Mouse (Mus musculus) kidney, embryonic 14.5 days (tissue): ENCODE measurements around the gene Tmem8. TPM values are rescaled to one million over a fixed set of nuclear protein-coding genes. Genes with fewer than 3 reads are reported as not detected.

Experiments
- ATAC-seq: fragments of 200-750 bp; cut with Nextera tagmentation; 2 replicates; pipeline ENCODE4 v1.8.0; 2017; ENCODE audit warnings: moderate number of reproducible peaks, mild to moderate bottlenecking, moderate TSS enrichment, moderate library complexity; ENCODE audit not compliant: low FRiP score, low TSS enrichment
- H3K27ac ChIP-seq: fragments of 300-500 bp; sonication (generic); 2 replicates; pipeline ENCODE4 v1.5.1; 2014; ENCODE audit warnings: low read depth, mild to moderate bottlenecking, low read length, moderate library complexity, mixed read lengths
- H3K27me3 ChIP-seq: fragments of 300-500 bp; sonication (generic); 2 replicates; pipeline ENCODE4 v1.6.1; 2014; ENCODE audit warnings: mild to moderate bottlenecking, low read length; ENCODE audit not compliant: control insufficient read depth, insufficient read depth
- H3K36me3 ChIP-seq: fragments of 300-500 bp; sonication (generic); 2 replicates; pipeline ENCODE4 v1.6.1; 2014; ENCODE audit warnings: low read length, mixed read lengths; ENCODE audit not compliant: control insufficient read depth, insufficient read depth
- H3K4me1 ChIP-seq: fragments of 300-500 bp; sonication (generic); 2 replicates; pipeline ENCODE4 v1.6.1; 2014; ENCODE audit warnings: low read length, mixed read lengths; ENCODE audit not compliant: control insufficient read depth, insufficient read depth
- H3K4me2 ChIP-seq: fragments of 300-500 bp; sonication (generic); replicated peaks from 2 replicates; pipeline ENCODE4 v1.6.1; 2014; ENCODE audit warnings: low read depth, mild to moderate bottlenecking, low read length
- H3K4me3 ChIP-seq: fragments of 300-500 bp; sonication (generic); 2 replicates; pipeline ENCODE4 v1.5.1; 2014; ENCODE audit warnings: mild to moderate bottlenecking, low read length
- H3K9ac ChIP-seq: fragments of 300-500 bp; sonication (generic); 2 replicates; pipeline ENCODE4 v1.6.1; 2014; ENCODE audit warnings: low read depth, mild to moderate bottlenecking, low read length, moderate library complexity
- H3K9me3 ChIP-seq: fragments of 300-500 bp; sonication (generic); 2 replicates; pipeline ENCODE4 v1.6.1; 2016; ENCODE audit warnings: low read length; ENCODE audit not compliant: control insufficient read depth
- WGBS: fragments of 180-500 bp; shearing (Covaris S2); extraction: QIAGEN DNeasy Blood & Tissue Kit; methylation state at CpG from one replicate; pipeline ENCODE4 v1.1.7; 2014; 5-methylcytosine and 5-hydroxymethylcytosine counted together
- polyA plus RNA-seq: library from polyadenylated mRNA; unstranded; fragments of >200 nt; fragmentation: Nextera tagmentation; extraction: Ambion mirVana; gene quantifications from 2 replicates; pipeline ENCODE4 v1.2.1, GENCODE M21; 2014

Gene Tmem8
- 2.5 and 2.6 TPM in 2 replicates for polyA plus RNA-seq

- 1% methylated on average over 67 of the region's 75 CpGs for WGBS
- H3K27ac ChIP-seq, result no peak within 1 kb of the TSS
Observed at GRCm38 (mm10) chr17:26113181-26113948, at the start of gene Tmem8. Gene Tmem8, plus strand, starts transcription at chr17:26113299.

GRCm38 (mm10) chr17:26064916-26065315 lies 48.2 kb upstream of the Tmem8 start:
- peaks cover 27% of the 10 kb centered on the region; the same call in 1 of the 2 replicates for H3K36me3 ChIP-seq
- WGBS, result 79% methylated on average over 6 of the region's 6 CpGs
- no peak for ATAC-seq
- H3K27me3 ChIP-seq, result no peaks in the 10 kb centered on the region
- H3K9ac ChIP-seq, result no peak overlapping the region
- no peak overlapping the region for H3K27ac ChIP-seq
- peaks cover 34% of the 10 kb centered on the region for H3K4me1 ChIP-seq
- H3K4me2 ChIP-seq, result no peak overlapping the region
- no peak overlapping the region for H3K4me3 ChIP-seq
- no peaks in the 10 kb centered on the region for H3K9me3 ChIP-seq

More at GRCm38 (mm10) chr17:26113181-26113948, at the start of gene Tmem8:
- Histone ChIP-seq H3K4me2 (peak within 1 kb of the TSS; percentile 97), H3K9ac (peak within 1 kb of the TSS; percentile 69), H3K36me3 (no peaks in the 10 kb centered on the region), H3K9me3 (no peaks in the 10 kb centered on the region), H3K27me3 (peaks cover 69% of the 10 kb centered on the region), H3K4me3 (peak within 1 kb of the TSS; percentile 64), H3K4me1 (peaks cover 10% of the 10 kb centered on the region; the same call in 1 of the 2 replicates)
- ATAC-seq, result peak; percentile 73

- Histone ChIP-seq H3K4me2 (peak overlapping the region; percentile 97), H3K4me3 (peak overlapping the region; percentile 82), H3K4me1 (peaks cover 34% of the 10 kb centered on the region), H3K9me3 (no peaks in the 10 kb centered on the region), H3K27me3 (no peaks in the 10 kb centered on the region), H3K36me3 (peaks cover 21% of the 10 kb centered on the region; the same call in 1 of the 2 replicates), H3K27ac (no peak overlapping the region), H3K9ac (0 out of 2 replicates have a peak overlapping the region, but pooled peaks have one; percentile 85)
- WGBS, result 91% methylated on average over 7 of the region's 7 CpGs
- ATAC-seq, result no peak
Observed at GRCm38 (mm10) chr17:26066488-26067020, 46.5 kb upstream of the Tmem8 start.

GRCm38 (mm10) chr17:26068024-26068830 lies 44.9 kb upstream of the Tmem8 start:
- H3K9me3 ChIP-seq, result no peaks in the 10 kb centered on the region
- peak overlapping the region; percentile 85 for H3K9ac ChIP-seq
- H3K36me3 ChIP-seq, result peaks cover 21% of the 10 kb centered on the region; the same call in 1 of the 2 replicates
- H3K4me3 ChIP-seq, result peak overlapping the region; percentile 82
- no peak overlapping the region for H3K27ac ChIP-seq
- peaks cover 34% of the 10 kb centered on the region for H3K4me1 ChIP-seq
- WGBS, result 1% methylated on average over 44 of the region's 44 CpGs
- H3K4me2 ChIP-seq, result peak overlapping the region; percentile 97
- ATAC-seq, result peak; percentile 25; the same call in 1 of the 2 replicates
- H3K27me3 ChIP-seq, result no peaks in the 10 kb centered on the region

GRCm38 (mm10) chr17:26068831-26069739 lies 44.0 kb upstream of the Tmem8 start, which contains the start of gene Rab11fip3:
Gene Rab11fip3, minus strand, starts transcription at chr17:26069555.
- Histone ChIP-seq H3K4me2 (peak within 1 kb of the TSS; percentile 97), H3K9me3 (no peaks in the 10 kb centered on the region), H3K36me3 (peaks cover 15% of the 10 kb centered on the region; the same call in 1 of the 2 replicates), H3K4me1 (peaks cover 34% of the 10 kb centered on the region), H3K27ac (peak within 1 kb of the TSS; percentile 43; the same call in 1 of the 2 replicates), H3K9ac (peak within 1 kb of the TSS; percentile 85), H3K27me3 (no peaks in the 10 kb centered on the region), H3K4me3 (peak within 1 kb of the TSS; percentile 82)
- WGBS, result under 1% methylated on average over 69 of the region's 94 CpGs
- ATAC-seq, result peak; percentile 90

GRCm38 (mm10) chr17:26070136-26070535 lies 43.0 kb upstream of the Tmem8 start:
- WGBS, result 25% methylated on average over 6 of the region's 6 CpGs
- H3K4me2 ChIP-seq, result peak overlapping the region; percentile 97
- H3K4me1 ChIP-seq, result peaks cover 27% of the 10 kb centered on the region
- ATAC-seq, result no peak
- no peaks in the 10 kb centered on the region for H3K27me3 ChIP-seq
- H3K4me3 ChIP-seq, result peak overlapping the region; percentile 82
- no peaks in the 10 kb centered on the region for H3K9me3 ChIP-seq
- H3K27ac ChIP-seq, result no peak overlapping the region
- H3K36me3 ChIP-seq, result peaks cover 6% of the 10 kb centered on the region; the same call in 1 of the 2 replicates
- no peak overlapping the region; the same call in 1 of the 2 replicates for H3K9ac ChIP-seq

GRCm38 (mm10) chr17:26075246-26075645 lies 37.9 kb upstream of the Tmem8 start:
- no peaks in the 10 kb centered on the region for H3K4me1 ChIP-seq
- no peaks in the 10 kb centered on the region for H3K27me3 ChIP-seq
- H3K36me3 ChIP-seq, result no peaks in the 10 kb centered on the region
- ATAC-seq, result no peak
- no peak overlapping the region for H3K4me3 ChIP-seq
- 69% methylated on average over 3 of the region's 3 CpGs for WGBS
- no peaks in the 10 kb centered on the region for H3K9me3 ChIP-seq
- H3K27ac ChIP-seq, result no peak overlapping the region
- H3K9ac ChIP-seq, result no peak overlapping the region
- H3K4me2 ChIP-seq, result no peak overlapping the region

- no peak overlapping the region for H3K4me3 ChIP-seq
- WGBS, result 79% methylated on average over 2 of the region's 2 CpGs
- H3K9me3 ChIP-seq, result no peaks in the 10 kb centered on the region
- H3K9ac ChIP-seq, result no peak overlapping the region
- ATAC-seq, result no peak
- H3K27ac ChIP-seq, result no peak overlapping the region
- H3K4me1 ChIP-seq, result no peaks in the 10 kb centered on the region
- H3K27me3 ChIP-seq, result no peaks in the 10 kb centered on the region
- no peak overlapping the region for H3K4me2 ChIP-seq
- peaks cover 4% of the 10 kb centered on the region; the same call in 1 of the 2 replicates for H3K36me3 ChIP-seq
Observed at GRCm38 (mm10) chr17:26078851-26079250, 34.2 kb upstream of the Tmem8 start.
